Mouse (Mus musculus) lung, postnatal 14 days (tissue): ENCODE data around the gene Sdhaf2.
"Not testable (repeated sequence)": the region's sequence is repeated elsewhere in the genome, so short reads cannot be mapped to it uniquely, and the experiment has no call there.

Experiments used
- DNase-seq: peaks from one replicate; pipeline ENCODE4 v3.0.0; 2021

Gene Sdhaf2

DNA sequence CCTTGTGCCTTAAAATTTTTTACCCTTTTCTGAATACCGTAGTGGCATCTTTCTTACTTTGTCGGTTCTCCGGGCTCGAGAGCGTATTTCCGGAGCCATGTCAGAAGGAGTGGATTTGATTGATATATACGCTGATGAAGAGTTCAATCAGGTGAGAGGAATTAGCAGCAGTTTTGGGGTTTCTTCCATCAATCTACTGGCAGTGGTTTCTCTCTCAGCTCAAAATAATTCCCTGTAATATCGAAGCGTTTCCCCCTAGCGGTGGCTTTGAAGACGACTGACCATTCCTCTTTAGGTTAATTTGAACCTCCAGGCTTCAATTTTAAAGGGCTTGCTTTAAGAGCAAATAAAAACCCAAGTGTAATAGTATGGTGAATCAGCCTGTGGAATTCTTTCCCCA, at the start of gene Sdhaf2:
Gene Sdhaf2 (minus strand): TSS at position 233 of the 400 bp plus-strand sequence.
- DNase-seq = peak; percentile 29

DNA sequence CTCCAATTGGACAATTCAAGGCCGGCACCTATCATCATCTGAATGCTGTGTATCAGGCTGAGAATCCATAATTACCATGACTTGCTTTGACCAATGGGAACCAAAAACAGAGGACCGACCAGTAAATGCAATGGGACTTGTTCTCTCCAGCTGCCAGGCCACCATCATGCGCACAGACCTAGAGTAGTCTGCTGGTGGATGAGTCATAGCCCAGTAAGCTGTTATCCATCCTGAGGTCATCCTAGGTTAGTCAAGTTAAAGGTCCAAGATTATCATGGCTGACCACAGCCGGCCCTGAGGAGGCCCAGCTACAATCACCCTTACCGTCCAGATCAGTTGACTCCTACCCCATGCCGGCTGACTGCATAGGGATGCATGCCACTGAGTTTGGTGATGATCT, 43.7 kb upstream of the Sdhaf2 start:
- DNase-seq = no peak

DNA sequence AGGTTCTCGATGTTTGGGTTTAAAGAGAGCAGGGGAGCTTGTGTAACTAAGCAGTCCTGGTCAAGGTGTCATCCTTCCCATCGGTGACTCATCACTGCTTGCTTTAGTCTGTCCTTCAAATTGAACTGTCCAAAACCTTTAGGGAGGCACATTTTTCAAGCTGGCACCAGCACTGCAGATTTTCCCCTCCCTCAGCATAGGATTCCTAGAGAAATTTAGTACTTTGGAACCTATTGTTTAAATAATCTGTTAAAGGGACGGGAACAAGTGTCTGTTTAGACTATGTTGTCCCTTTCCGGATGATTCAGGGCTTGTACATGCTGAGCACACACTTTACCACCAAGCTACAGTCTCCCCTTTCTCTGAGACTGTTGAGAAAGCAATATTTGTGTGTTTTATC, 39.3 kb upstream of the Sdhaf2 start:
- no peak for DNase-seq

DNA sequence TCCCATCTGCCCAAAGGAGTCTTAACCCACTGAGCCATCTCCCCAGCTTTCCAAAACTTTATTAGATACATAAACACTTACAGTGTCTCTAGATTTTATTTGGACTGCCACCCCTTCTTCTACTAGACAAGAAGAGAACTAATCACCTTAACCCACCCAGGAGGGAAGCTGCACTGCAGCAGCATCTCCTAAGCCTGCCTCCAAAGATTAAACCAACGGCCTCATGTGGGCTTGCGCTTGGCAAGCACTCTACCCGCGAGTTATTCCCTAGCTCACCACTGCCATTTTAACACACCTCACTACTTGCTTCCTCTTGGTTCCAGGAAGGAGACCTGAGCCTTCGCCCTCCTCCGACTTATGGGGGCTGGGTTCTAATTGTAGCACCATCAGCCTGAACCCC, 38.3 kb upstream of the Sdhaf2 start:
- DNase-seq = no peak

DNA sequence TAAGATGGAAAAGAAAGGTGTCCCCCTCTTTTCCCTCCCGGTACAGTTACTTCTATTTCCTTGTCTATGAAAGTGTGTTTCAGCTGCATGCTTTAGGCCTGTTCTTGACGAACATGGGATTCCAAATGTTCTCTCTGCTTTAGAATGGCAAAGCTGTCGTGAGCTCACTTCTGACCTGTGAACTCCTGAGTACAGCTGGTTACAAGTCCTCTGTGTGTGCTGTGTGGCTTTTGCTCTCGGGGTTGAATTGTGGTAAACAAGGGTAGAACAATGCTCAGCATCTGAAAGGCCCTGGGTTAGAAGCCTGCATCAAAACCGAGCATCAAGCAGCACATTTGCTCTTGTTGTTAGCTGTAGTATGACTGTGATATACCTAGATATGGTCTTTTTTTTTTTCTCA, 36.4 kb upstream of the Sdhaf2 start:
- DNase-seq = no peak

DNA sequence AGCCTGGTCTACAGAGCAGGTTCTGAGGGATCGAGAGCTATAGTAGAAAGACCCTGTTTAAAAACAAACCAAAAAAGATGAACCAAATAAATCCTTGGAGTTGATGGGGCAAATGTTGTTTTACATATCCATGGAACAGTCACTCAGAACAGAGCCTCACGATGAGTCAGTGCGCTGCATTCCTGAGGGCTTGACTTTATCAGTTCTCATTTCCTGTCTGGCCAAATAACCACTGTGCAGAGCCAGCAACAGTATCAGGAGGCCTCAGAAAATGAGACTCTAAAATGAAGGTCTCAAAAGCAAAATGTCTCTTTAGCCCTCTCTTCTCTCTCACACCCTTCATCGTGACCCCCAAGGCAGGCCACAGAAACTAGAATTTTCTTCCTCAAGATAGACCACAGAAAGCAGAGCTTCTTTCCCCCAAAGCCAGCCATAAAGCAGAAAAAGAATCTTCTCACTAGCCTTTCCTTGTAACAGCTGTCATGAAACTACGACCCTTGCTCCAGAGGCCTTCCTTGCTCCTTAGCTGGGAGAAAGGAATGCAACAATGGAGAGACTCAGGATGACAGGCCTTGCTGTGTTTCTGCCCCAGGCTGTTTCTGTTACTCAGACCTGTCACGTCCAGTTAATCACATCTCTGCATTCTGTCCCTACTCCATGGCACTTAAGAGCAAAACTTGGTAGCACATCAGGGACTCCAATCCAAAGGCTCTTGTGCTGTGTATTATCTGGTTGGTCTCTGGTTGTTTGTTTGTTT, 35.8 kb upstream of the Sdhaf2 start:
- DNase-seq = no peak

DNA sequence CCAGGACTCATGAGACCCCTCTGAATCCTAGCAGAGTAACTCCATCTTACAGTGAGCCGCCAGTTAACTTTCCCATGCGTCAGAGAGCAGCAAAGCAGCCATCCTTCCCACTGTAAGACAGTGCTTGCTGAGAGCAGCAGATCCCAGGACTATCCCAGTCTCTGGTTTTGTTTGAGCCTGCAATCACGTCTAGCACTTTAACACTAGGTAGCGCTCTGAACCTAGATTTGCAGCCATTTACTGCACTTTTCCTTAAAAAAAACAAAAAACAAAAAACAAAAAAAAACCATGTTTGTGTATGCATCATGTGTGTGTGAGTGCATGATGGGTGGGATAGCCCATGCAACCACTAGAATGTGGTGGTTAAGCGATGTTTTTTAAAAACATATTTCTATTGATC, 34.2 kb upstream of the Sdhaf2 start:
- no peak for DNase-seq

DNA sequence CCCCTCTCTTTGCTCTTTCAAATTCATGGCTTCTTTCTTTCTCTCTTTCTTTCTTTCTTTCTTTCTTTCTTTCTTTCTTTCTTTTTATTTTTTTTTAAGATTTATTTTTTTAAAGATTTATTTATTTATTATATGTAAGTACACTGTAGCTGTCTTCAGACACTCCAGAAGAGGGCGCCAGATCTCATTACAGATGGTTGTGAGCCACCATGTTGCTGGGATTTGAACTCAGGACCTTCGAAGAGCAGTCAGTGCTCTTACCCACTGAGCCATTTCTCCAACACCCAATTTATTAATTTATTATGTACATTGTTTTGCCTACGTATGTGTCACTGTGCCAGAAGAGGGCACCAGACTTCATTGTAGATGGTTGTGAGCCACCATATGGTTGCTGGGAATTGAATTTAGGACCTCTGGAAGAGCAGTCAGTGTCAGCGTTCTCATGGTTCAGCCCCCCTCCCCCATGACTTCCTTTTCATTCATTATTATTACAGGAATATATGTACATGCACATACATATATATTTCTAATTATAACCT, 32.0 kb upstream of the Sdhaf2 start:
- not testable (repeated sequence) for DNase-seq

DNA sequence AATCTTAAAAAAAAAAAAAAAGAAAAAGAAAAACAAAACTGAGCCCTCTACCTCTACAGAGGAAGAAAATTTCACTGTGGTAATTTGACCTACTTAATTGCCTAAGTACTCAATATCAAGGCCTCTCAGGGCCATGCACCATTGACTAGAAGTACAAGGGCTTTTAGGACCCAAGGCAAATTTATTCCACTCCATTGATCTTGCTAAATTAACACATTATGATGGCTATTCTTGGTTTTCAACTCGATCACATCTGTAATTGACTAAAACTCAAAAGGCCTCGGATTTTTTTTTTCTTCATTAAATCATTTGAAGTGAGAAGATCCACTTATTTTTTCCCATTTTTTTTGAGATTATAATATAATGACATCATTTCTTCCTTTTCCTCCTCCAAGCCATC, 31.5 kb upstream of the Sdhaf2 start:
- no peak for DNase-seq

DNA sequence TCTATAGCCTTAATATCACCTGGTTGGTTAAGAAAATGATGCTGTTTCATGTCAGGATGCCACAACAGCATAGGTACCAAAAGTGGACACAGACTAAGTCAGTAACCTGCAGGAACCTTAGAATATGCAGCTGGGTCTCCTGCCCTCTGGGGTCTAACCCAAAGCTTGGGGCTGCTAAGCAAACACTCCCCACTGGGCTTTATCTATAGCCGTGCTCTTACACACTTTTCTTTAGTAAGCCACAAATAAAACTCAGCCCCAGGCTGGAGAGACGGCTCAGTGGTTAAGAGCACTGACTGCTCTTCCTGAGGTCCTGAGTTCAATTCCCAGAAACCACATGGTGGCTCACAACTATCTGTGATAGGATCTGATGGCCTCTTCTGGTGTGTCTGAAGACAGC, 31.1 kb upstream of the Sdhaf2 start:
- no peak for DNase-seq

DNA sequence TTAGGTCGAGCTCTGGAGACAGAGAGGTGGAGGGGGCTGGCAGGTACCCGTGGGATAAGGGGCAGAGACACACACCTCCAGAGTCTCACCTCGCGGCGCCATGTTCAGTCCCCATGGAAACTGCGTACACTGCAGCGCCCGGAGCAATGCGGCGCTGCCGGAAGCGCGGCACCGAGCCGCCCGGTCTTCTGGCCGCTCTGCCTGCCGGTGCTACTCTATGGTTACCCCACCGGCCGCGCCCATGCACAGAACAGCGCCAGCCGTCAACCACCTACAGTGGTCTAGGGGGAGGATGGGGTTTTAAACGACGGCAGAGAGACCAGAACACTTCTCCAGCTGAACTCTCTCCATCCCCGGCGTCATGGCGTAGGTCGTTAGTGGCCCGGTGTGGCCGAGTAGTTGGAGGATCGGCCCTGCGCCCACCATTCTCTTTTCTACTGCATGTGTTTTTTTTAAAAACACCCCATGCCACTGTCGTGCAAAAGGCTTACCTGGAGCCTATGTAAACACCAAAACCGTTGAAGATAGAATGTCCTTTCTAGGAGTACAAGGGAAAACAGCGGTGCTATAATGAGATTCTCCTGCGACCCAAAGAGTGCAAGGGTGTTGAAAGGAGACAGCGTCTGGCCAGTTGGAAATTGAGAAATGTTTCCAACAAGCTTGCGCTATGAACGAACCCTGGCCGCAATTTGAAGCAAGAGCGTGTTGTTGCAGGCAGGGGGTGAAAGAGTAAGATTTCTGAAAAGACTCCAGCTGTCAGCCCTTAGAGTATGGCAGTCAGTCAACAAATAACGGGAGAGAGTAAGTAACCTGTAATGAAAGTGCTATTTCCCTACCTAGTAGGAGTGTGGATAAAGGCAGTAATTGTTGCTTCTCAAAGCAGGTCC, 29.9 kb upstream of the Sdhaf2 start, which contains the start of gene Tmem216:
Gene Tmem216 (minus strand): TSS at position 615 of the 887 bp plus-strand sequence.
- DNase-seq = peak; percentile 85

DNA sequence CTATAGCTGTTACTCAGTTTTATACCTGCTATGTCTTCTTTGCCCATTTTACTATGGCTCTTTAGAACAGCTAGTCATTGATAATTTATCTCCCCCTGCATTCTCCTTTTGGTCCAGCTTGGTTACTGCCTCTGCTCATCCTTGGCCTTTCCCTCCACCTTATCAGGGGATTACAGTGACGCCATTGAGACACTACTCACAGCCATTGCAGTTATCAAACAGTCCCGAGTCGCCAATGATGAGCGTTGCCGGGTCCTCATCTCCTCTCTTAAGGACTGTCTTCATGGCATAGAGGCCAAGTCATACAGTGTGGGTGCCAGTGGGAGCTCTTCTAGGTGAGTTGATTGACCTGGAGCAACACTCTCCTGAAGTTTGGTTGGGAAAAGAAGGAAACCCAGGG, 13.5 kb upstream of the Sdhaf2 start:
- DNase-seq = no peak

DNA sequence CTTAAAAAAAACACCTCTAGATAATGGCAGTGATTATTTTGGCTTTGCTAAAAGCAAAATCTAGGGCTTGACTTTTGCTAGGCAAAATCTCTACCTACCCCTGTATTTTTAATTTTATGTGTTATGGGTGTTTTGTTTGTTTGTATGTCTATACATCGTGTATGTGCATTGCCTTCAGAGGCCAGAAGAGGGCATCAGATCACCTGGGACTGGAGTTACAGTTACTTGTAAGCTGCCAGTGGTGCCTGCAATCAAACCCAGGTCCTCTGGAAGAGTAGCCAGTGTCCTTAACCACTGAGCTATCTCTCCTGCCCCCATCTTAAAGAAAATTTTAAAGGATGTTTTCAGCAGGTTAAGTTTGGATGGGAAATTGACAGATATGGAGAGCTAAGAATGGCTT, 4.1 kb upstream of the Sdhaf2 start:
- no peak for DNase-seq

DNA sequence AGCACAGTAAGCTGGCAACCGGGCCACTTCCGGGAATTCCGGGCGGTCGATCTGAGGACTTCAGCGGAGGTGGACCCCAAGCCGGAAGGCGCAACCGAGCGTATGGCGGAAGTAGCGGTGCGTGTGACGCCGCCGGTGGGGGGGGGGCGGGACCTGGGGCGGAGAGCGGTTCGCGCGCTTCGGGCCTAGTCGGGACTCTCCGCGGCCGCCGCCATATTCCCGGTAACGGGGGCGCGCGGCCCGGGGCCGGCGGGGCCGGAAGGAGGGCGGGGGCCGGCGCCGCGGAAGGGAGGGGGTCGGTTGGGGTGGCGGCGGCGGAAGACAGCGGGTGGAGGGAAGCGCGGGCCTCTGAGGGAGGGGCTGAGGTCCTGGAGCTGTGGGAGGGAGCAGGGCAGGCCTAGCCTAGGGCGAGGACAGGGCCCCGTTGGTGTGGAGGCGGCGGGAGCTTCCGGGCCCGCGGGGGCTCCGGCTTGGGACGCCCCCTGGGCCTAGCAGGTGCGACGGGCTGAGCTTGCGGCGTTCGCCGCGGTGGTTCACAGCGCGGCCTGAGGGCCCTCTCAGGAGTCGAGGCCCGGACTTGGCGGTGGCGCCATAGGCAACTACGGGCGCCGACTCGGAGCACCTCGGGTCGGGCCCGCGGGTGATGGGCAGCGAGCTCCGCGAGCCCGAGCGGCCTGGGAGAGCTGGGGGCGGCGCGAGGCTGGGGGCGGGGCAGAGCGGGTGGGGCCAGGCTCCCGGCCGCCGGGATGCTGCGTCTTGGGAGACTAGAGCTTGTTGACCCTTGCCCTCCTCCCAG, 638 bp downstream of the Sdhaf2 start, which contains the start of gene Cpsf7:
Gene Cpsf7 (plus strand): TSS at position 161 of the 796 bp plus-strand sequence.
- peak; percentile 91 for DNase-seq

DNA sequence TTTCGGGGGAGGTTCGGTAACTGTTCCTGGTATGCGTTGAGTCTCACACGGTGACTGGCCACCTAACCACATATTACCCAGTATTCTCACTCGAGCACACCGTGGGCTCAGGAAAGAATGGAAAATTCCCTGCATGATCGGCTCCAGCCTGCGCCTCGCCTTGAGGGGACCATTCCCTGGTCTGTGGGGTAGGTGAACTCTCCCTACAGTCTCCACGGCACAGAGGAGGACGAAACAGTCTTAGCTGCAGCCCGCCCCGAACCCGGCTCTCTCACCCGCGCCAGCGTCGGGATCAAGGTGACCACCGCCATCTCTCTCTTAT, 1.2 kb downstream of the Sdhaf2 start:
- no peak for DNase-seq

DNA sequence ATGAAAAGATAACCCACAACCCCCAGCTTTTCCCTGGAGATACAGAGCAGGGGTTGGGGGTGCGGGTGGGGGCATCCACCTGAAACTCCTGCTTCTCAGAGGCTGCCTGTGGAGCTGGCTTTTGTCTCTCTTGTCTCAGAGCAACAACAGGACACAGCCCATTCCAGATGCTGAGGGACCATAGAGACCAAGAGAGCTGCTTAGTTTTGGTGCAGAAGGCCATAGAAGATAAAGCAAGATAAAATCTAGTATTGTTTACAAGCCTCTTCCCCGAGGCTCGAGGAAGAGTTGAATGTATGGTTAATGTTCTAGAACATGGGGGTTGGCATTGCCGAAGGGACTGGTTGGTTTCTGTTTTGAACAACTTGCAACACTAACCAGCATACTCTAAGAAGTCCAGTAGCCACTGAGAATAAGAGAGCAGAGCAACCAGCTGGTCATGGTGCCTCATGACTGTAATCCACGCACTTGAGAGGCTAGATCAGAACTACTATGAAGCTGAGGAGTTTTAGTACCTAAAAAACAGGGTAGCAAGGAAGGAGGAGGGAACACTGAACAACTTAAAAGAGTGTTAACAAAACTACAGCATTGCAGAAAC, 2.4 kb downstream of the Sdhaf2 start:
- DNase-seq = no peak

DNA sequence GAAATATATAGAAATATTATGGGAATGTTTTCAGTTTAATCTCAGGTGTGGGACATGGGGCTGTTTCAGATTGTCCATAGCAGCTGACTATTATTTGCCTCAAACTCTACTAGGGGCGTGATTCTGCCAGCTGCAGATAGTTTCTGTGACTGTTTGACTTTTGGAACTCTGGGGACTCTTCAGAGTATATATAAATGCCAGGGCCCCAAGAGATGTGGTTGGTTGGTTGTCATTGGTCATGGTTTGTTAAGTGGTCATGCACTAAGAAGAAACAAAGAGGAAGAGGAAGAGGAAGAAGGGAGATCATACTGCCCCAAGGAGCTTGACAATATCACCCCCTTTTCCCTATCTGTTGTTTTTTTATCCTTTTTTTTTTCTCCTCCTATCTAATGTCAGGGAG, 4.0 kb downstream of the Sdhaf2 start:
- no peak for DNase-seq

DNA sequence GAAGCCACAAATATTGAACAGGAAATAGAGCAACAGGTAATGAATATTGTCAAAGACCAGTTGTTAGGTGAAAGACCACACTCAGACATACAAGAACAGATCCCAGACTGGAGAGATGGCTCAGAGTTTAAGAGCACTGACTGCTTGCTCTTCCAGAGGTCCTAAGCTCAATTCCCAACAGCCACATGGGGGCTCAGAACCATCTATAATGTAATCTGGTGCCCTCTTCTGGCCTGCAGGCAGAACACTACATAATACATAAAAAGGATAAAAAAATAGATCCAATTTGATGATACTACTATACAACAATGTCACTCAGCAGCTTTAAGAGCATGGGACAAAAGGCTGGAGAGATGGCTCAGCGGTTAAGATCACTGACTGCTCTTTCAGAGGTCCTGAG, 5.6 kb downstream of the Sdhaf2 start:
- no peak for DNase-seq

DNA sequence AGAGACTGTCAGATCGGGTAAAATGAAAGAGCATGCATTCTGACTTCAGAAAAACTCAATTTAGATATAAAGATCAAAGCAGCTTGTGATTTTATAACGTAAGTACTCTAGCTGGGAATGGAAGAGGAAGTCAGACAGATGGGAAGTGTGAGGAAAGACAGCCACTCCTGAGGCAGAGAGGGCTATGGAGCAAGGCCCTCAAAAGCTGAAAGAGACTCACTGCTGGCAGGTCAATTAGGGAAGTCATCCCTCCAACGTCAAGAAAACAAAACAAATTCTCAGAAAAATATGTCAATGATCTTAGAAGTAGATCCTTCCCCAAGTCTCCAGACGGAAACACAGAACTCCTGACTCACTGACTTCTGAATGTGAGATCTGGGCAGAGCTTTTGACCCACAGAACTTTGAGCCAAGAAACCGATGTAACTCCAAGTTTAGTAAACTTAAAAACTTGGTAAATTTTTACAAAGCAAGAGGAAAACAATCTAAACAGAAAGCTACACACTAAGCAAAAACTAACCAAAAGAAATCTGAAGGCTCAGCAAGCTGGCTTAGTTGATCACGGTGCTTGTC, 15.1 kb downstream of the Sdhaf2 start:
- DNase-seq = peak; percentile 9

DNA sequence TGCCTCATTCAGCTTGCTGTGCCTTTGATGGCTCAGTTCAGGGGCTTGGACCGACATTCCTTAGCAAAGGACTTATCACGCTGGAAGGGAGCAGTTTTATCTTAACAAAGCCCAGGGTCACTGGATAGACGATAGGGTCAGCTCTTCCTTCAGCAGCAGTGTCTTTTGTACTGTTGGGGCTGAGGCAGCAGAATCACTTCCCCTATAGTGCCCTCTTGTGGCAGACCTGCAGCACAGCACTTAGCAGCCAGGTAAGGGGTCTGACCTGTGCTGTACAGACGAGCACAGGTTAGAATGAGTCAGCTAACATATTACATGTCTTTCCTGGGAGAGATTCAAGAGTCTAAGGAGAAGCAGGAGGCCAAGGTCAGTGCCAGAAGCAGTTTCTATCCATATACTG, 23.4 kb downstream of the Sdhaf2 start:
- peak; percentile 50 for DNase-seq

DNA sequence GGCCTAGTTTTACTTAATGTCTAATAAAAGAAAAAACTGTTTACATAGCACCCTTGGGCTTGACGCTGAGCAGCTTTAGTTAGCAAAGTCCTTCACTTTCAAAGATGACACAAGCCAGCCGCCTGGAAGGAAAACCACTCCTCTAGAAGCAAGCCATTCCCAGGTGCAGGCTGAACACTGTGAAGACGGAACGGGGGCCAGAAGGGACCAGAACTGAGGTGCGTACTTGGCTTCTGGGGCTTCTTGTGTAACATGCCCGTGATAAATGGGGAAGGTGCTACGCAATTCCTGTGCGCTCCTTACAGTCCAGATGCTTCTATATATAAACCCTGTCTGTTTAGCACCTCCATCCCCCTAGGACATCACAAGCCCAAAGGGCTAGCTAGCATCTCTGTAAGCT, 25.4 kb downstream of the Sdhaf2 start:
- no peak for DNase-seq

DNA sequence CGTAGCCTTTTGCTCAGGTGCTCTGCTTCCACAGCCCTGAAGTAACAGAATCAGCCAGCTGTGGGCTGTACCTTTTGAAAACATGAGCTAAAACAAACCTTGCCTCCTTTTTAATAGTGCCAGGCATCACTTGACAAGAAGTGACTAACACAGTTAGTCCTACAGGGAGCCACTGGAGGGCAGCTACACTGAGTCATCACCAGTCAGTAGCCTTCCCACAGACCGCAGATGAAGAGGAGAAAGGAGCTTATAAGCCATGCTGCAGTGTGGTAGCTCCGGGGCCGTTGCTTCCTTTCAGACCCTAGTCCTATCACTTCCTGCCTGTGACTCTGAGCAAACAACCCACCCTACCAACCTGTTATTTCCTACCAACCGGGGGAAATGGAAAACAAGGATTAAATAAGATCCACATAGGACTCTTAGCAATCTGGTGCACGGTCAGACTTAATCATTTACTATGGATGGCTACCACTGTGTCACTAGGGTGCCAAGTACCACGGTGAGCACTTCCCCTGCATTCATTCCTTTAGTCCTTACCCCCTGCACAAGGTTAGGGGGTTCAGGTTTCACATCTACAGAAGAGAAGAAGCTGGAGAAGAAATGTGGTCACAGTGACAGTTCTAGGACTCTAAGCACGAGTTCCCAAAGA, 28.3 kb downstream of the Sdhaf2 start:
- no peak for DNase-seq
